Mouse (Mus musculus): ENCODE measurements around the gene Gm44503. TPM values are rescaled to one million over a fixed set of nuclear protein-coding genes. Genes with fewer than 3 reads are reported as not detected.

Gene Gm44503
- polyA plus RNA-seq, 1 experiment from 2014 or later, result 0.18 TPM

GRCm38 (mm10) chr9:73012629-73013028 lies 54.0 kb downstream of the Gm44503 start:
- H3K9me3 ChIP-seq (replicated peaks; ENCODE audit: control insufficient read depth, low read length), result no peaks in the 10 kb centered on the region
- H3K4me2 ChIP-seq (ENCODE audit: low read depth, low read length), result no peak overlapping the region
- H3K9ac ChIP-seq (replicated peaks; ENCODE audit: low read length), result no peak overlapping the region
- H3K27me3 ChIP-seq (ENCODE audit: control insufficient read depth, insufficient read depth, low read length), result no peaks in the 10 kb centered on the region
- no peak overlapping the region for H3K4me3 ChIP-seq (ENCODE audit: low read depth, low read length)
- no peaks in the 10 kb centered on the region for H3K4me1 ChIP-seq (ENCODE audit: control insufficient read depth, insufficient read depth, low read length)
- DNase-seq (ENCODE audit: low spot score) (no peak), ATAC-seq (replicated peaks; ENCODE audit: insufficient number of reproducible peaks, low FRiP score, low TSS enrichment, low read depth) (no peak)
- no peak overlapping the region for H3K27ac ChIP-seq (replicated peaks; ENCODE audit: low read depth, low read length)
- 93% methylated on average over 4 of the region's 4 CpGs for WGBS
- H3K36me3 ChIP-seq (replicated peaks; ENCODE audit: control insufficient read depth, insufficient read depth, low read depth, low read length), result no peaks in the 10 kb centered on the region; the same call in 1 of the 2 replicates

GRCm38 (mm10) chr9:73014724-73015123 lies 56.1 kb downstream of the Gm44503 start:
- no peak overlapping the region for H3K27ac ChIP-seq (replicated peaks; ENCODE audit: low read depth, low read length)
- H3K4me3 ChIP-seq (ENCODE audit: low read depth, low read length), result no peak overlapping the region
- DNase-seq (ENCODE audit: low spot score) (no peak), ATAC-seq (replicated peaks; ENCODE audit: insufficient number of reproducible peaks, low FRiP score, low TSS enrichment, low read depth) (no peak)
- 89% methylated on average over 13 of the region's 13 CpGs for WGBS
- no peaks in the 10 kb centered on the region for H3K4me1 ChIP-seq (ENCODE audit: control insufficient read depth, insufficient read depth, low read length)
- no peak overlapping the region for H3K4me2 ChIP-seq (ENCODE audit: low read depth, low read length)
- H3K36me3 ChIP-seq (replicated peaks; ENCODE audit: control insufficient read depth, insufficient read depth, low read depth, low read length), result no peaks in the 10 kb centered on the region; the same call in 1 of the 2 replicates
- H3K27me3 ChIP-seq (ENCODE audit: control insufficient read depth, insufficient read depth, low read length), result no peaks in the 10 kb centered on the region
- no peak overlapping the region for H3K9ac ChIP-seq (replicated peaks; ENCODE audit: low read length)
- H3K9me3 ChIP-seq (replicated peaks; ENCODE audit: control insufficient read depth, low read length), result no peaks in the 10 kb centered on the region

- H3K36me3 ChIP-seq (replicated peaks; ENCODE audit: control insufficient read depth, insufficient read depth, low read depth, low read length), result no peaks in the 10 kb centered on the region
- ATAC-seq (replicated peaks; ENCODE audit: insufficient number of reproducible peaks, low FRiP score, low TSS enrichment, low read depth) (no peak), DNase-seq (ENCODE audit: low spot score) (no peak)
- 92% methylated on average over 10 of the region's 10 CpGs for WGBS
- no peak overlapping the region for H3K4me2 ChIP-seq (ENCODE audit: low read depth, low read length)
- no peak overlapping the region for H3K27ac ChIP-seq (replicated peaks; ENCODE audit: low read depth, low read length)
- no peaks in the 10 kb centered on the region for H3K4me1 ChIP-seq (ENCODE audit: control insufficient read depth, insufficient read depth, low read length)
- H3K4me3 ChIP-seq (ENCODE audit: low read depth, low read length), result no peak overlapping the region
- no peaks in the 10 kb centered on the region for H3K27me3 ChIP-seq (ENCODE audit: control insufficient read depth, insufficient read depth, low read length)
- no peaks in the 10 kb centered on the region for H3K9me3 ChIP-seq (replicated peaks; ENCODE audit: control insufficient read depth, low read length)
- no peak overlapping the region for H3K9ac ChIP-seq (replicated peaks; ENCODE audit: low read length)
Observed at GRCm38 (mm10) chr9:73019841-73020240, 61.2 kb downstream of the Gm44503 start.

- Histone ChIP-seq H3K9ac (replicated peaks; ENCODE audit: low read length) (no peak overlapping the region), H3K4me2 (ENCODE audit: low read depth, low read length) (no peak overlapping the region), H3K4me1 (ENCODE audit: control insufficient read depth, insufficient read depth, low read length) (no peaks in the 10 kb centered on the region), H3K9me3 (replicated peaks; ENCODE audit: control insufficient read depth, low read length) (no peaks in the 10 kb centered on the region), H3K27ac (replicated peaks; ENCODE audit: low read depth, low read length) (no peak overlapping the region), H3K4me3 (ENCODE audit: low read depth, low read length) (no peak overlapping the region), H3K27me3 (ENCODE audit: control insufficient read depth, insufficient read depth, low read length) (no peaks in the 10 kb centered on the region), H3K36me3 (replicated peaks; ENCODE audit: control insufficient read depth, insufficient read depth, low read depth, low read length) (no peaks in the 10 kb centered on the region)
- no peak for ATAC-seq (replicated peaks; ENCODE audit: insufficient number of reproducible peaks, low FRiP score, low TSS enrichment, low read depth)
- no peak for DNase-seq (ENCODE audit: low spot score)
- 90% methylated on average over 5 of the region's 5 CpGs for WGBS
Observed at GRCm38 (mm10) chr9:73020566-73021097, 62.0 kb downstream of the Gm44503 start.

GRCm38 (mm10) chr9:73025818-73026636 lies 67.4 kb downstream of the Gm44503 start:
- no peak for DNase-seq (ENCODE audit: low spot score)
- WGBS, result 25% methylated on average over 17 of the region's 17 CpGs
- H3K9ac ChIP-seq (replicated peaks; ENCODE audit: low read length), result no peak overlapping the region; the same call in 1 of the 2 replicates
- H3K36me3 ChIP-seq (replicated peaks; ENCODE audit: control insufficient read depth, insufficient read depth, low read depth, low read length), result no peaks in the 10 kb centered on the region
- no peak overlapping the region for H3K27ac ChIP-seq (replicated peaks; ENCODE audit: low read depth, low read length)
- no peak overlapping the region for H3K4me3 ChIP-seq (ENCODE audit: low read depth, low read length)
- H3K4me2 ChIP-seq (ENCODE audit: low read depth, low read length), result no peak overlapping the region
- no peaks in the 10 kb centered on the region for H3K27me3 ChIP-seq (ENCODE audit: control insufficient read depth, insufficient read depth, low read length)
- ATAC-seq (replicated peaks; ENCODE audit: insufficient number of reproducible peaks, low FRiP score, low TSS enrichment, low read depth), result peak; percentile 65; the same call in 1 of the 2 replicates
- no peaks in the 10 kb centered on the region for H3K9me3 ChIP-seq (replicated peaks; ENCODE audit: control insufficient read depth, low read length)
- H3K4me1 ChIP-seq (ENCODE audit: control insufficient read depth, insufficient read depth, low read length), result no peaks in the 10 kb centered on the region

- WGBS, result 82% methylated on average over 1 of the region's 1 CpGs
- Histone ChIP-seq H3K9me3 (replicated peaks; ENCODE audit: control insufficient read depth, low read length) (no peaks in the 10 kb centered on the region), H3K9ac (replicated peaks; ENCODE audit: low read length) (no peak overlapping the region), H3K27ac (replicated peaks; ENCODE audit: low read depth, low read length) (no peak overlapping the region), H3K36me3 (replicated peaks; ENCODE audit: control insufficient read depth, insufficient read depth, low read depth, low read length) (no peaks in the 10 kb centered on the region; the same call in 1 of the 2 replicates), H3K4me1 (ENCODE audit: control insufficient read depth, insufficient read depth, low read length) (no peaks in the 10 kb centered on the region), H3K4me3 (ENCODE audit: low read depth, low read length) (no peak overlapping the region), H3K27me3 (ENCODE audit: control insufficient read depth, insufficient read depth, low read length) (no peaks in the 10 kb centered on the region), H3K4me2 (ENCODE audit: low read depth, low read length) (no peak overlapping the region)
- ATAC-seq (replicated peaks; ENCODE audit: insufficient number of reproducible peaks, low FRiP score, low TSS enrichment, low read depth) (no peak), DNase-seq (ENCODE audit: low spot score) (no peak)
Observed at GRCm38 (mm10) chr9:73030443-73030842, 71.8 kb downstream of the Gm44503 start.

GRCm38 (mm10) chr9:73031421-73031820 lies 72.8 kb downstream of the Gm44503 start:
- Histone ChIP-seq H3K4me3 (ENCODE audit: low read depth, low read length) (no peak overlapping the region), H3K27me3 (ENCODE audit: control insufficient read depth, insufficient read depth, low read length) (no peaks in the 10 kb centered on the region), H3K4me1 (ENCODE audit: control insufficient read depth, insufficient read depth, low read length) (no peaks in the 10 kb centered on the region), H3K36me3 (replicated peaks; ENCODE audit: control insufficient read depth, insufficient read depth, low read depth, low read length) (no peaks in the 10 kb centered on the region; the same call in 1 of the 2 replicates), H3K9ac (replicated peaks; ENCODE audit: low read length) (no peak overlapping the region), H3K27ac (replicated peaks; ENCODE audit: low read depth, low read length) (no peak overlapping the region), H3K4me2 (ENCODE audit: low read depth, low read length) (no peak overlapping the region), H3K9me3 (replicated peaks; ENCODE audit: control insufficient read depth, low read length) (no peaks in the 10 kb centered on the region)
- WGBS, result 81% methylated on average over 4 of the region's 4 CpGs
- ATAC-seq (replicated peaks; ENCODE audit: insufficient number of reproducible peaks, low FRiP score, low TSS enrichment, low read depth) (no peak), DNase-seq (ENCODE audit: low spot score) (no peak)

GRCm38 (mm10) chr9:73033406-73033805 lies 74.8 kb downstream of the Gm44503 start:
- no peaks in the 10 kb centered on the region; the same call in 1 of the 2 replicates for H3K36me3 ChIP-seq (replicated peaks; ENCODE audit: control insufficient read depth, insufficient read depth, low read depth, low read length)
- 97% methylated on average over 1 of the region's 1 CpGs for WGBS
- H3K4me1 ChIP-seq (ENCODE audit: control insufficient read depth, insufficient read depth, low read length), result no peaks in the 10 kb centered on the region
- H3K4me2 ChIP-seq (ENCODE audit: low read depth, low read length), result no peak overlapping the region
- no peak overlapping the region for H3K9ac ChIP-seq (replicated peaks; ENCODE audit: low read length)
- H3K27me3 ChIP-seq (ENCODE audit: control insufficient read depth, insufficient read depth, low read length), result no peaks in the 10 kb centered on the region
- H3K27ac ChIP-seq (replicated peaks; ENCODE audit: low read depth, low read length), result no peak overlapping the region
- DNase-seq (ENCODE audit: low spot score) (no peak), ATAC-seq (replicated peaks; ENCODE audit: insufficient number of reproducible peaks, low FRiP score, low TSS enrichment, low read depth) (no peak)
- no peaks in the 10 kb centered on the region for H3K9me3 ChIP-seq (replicated peaks; ENCODE audit: control insufficient read depth, low read length)
- H3K4me3 ChIP-seq (ENCODE audit: low read depth, low read length), result no peak overlapping the region
